In genomic region chr11:116376945-116377661, GRCm38 (mm10) we compare ENCODE assay signal across 12 mouse cellular contexts. TPM values are rescaled to one million over a fixed set of nuclear protein-coding genes. Genes with fewer than 3 reads are reported as not detected.
DNase-seq lines count a peak whose midpoint lies in the region; ATAC-seq lines count a peak whose summit lies in the region.
"Had no signal": no experiment of that assay in that cellular context is flagged by ENCODE, and none has a peak within 500 bp of the region (broad histone marks: within the 10 kb centered on the region; RNA-seq: fewer than 3 reads in every experiment).

No protein-coding gene starts in this region.

- H3K9ac ChIP-seq in intestine, embryonic 16.5 days (ENCODE audit: low read depth, low read length), result no peak overlapping the region
- H3K9ac ChIP-seq in heart, embryonic 12.5 days, result no peak overlapping the region
- H3K9ac ChIP-seq: hindbrain, embryonic 13.5 days; midbrain, embryonic 15.5 days had no signal

- WGBS in intestine, embryonic 16.5 days, result 59% methylated on average over 7 of the region's 7 CpGs
- WGBS in heart, embryonic 12.5 days, result 52% methylated on average over 7 of the region's 7 CpGs

- H3K27me3 ChIP-seq in intestine, embryonic 16.5 days (replicated peaks; ENCODE audit: control insufficient read depth, insufficient read depth, low read length), result no peaks in the 10 kb centered on the region
- no peaks in the 10 kb centered on the region for H3K27me3 ChIP-seq in heart, embryonic 12.5 days (replicated peaks)
- H3K27me3 ChIP-seq: hindbrain, embryonic 13.5 days; midbrain, embryonic 15.5 days had no signal

- peak; percentile 55 for ATAC-seq in megakaryocyte progenitor cell, adult 5-6 weeks (replicated peaks; ENCODE audit: poor library complexity)
- no peak for ATAC-seq in intestine, embryonic 16.5 days
- ATAC-seq in heart, embryonic 12.5 days (ENCODE audit: insufficient number of reproducible peaks, low FRiP score), result no peak
- ATAC-seq: midbrain, embryonic 15.5 days had no signal

- no peak overlapping the region for H3K4me3 ChIP-seq in intestine, embryonic 16.5 days (ENCODE audit: low read length)
- H3K4me3 ChIP-seq in heart, embryonic 12.5 days, result no peak overlapping the region
- H3K4me3 ChIP-seq: erythroblast, embryonic 14.5 days; hindbrain, embryonic 13.5 days; midbrain, embryonic 15.5 days had no signal

- H3K4me2 ChIP-seq in intestine, embryonic 16.5 days (ENCODE audit: low read depth, low read length), result no peak overlapping the region
- H3K4me2 ChIP-seq in heart, embryonic 12.5 days, result no peak overlapping the region
- H3K4me2 ChIP-seq: heart, embryonic 11.5 days; hindbrain, embryonic 13.5 days; midbrain, embryonic 15.5 days had no signal

- H3K4me1 ChIP-seq in intestine, embryonic 16.5 days (ENCODE audit: control insufficient read depth, insufficient read depth, low read length), result no peaks in the 10 kb centered on the region; the same call in 1 of the 2 replicates
- H3K4me1 ChIP-seq in heart, embryonic 12.5 days (replicated peaks), result peaks cover under 1% of the 10 kb centered on the region; the same call in 1 of the 2 replicates
- H3K4me1 ChIP-seq: hindbrain, embryonic 13.5 days; midbrain, embryonic 15.5 days had no signal

- H3K27ac ChIP-seq in intestine, embryonic 16.5 days (ENCODE audit: low read length), result no peak overlapping the region
- no peak overlapping the region for H3K27ac ChIP-seq in heart, embryonic 12.5 days (ENCODE audit: poor library complexity, severe bottlenecking)
- H3K27ac ChIP-seq: hindbrain, embryonic 13.5 days; midbrain, embryonic 15.5 days had no signal

- DNase-seq in embryo, embryonic 11 days, result peak; percentile 9
- DNase-seq in embryo, embryonic 10 days (ENCODE audit: low spot score), result no peak
- DNase-seq in spleen, postnatal 36 days (ENCODE audit: low spot score in 2 of 2), result peak; percentile 56 to 61
- no peak for DNase-seq in spleen, adult 18-20 months
- no peak for DNase-seq in neural tube, embryonic 10.5 days (ENCODE audit: extremely low spot score, low spot score)

- H3K9me3 ChIP-seq in intestine, embryonic 16.5 days (ENCODE audit: control insufficient read depth, low read length), result no peaks in the 10 kb centered on the region
- H3K9me3 ChIP-seq in heart, embryonic 12.5 days (replicated peaks), result no peaks in the 10 kb centered on the region
- H3K9me3 ChIP-seq: hindbrain, embryonic 13.5 days; midbrain, embryonic 15.5 days had no signal

- H3K36me3 ChIP-seq in intestine, embryonic 16.5 days (ENCODE audit: control insufficient read depth, insufficient read depth, low read length), result no peaks in the 10 kb centered on the region
- H3K36me3 ChIP-seq in heart, embryonic 12.5 days, result no peaks in the 10 kb centered on the region
- H3K36me3 ChIP-seq: midbrain, embryonic 15.5 days had no signal

RNA-seq across cellular contexts. Expression of gene Rnf157, which starts 35.7 kb away (rescaled TPM):
- 7.1 and 7.6 TPM in 2 replicates for total RNA-seq in megakaryocyte progenitor cell, adult 5-6 weeks (2015)
- total RNA-seq in megakaryocyte progenitor cell, adult 5-6 weeks (2017), result 5.5 and 7.6 TPM in 2 replicates
- polyA plus RNA-seq in intestine, embryonic 16.5 days (2015; fragmentation: Nextera tagmentation; extraction: Ambion mirVana), result 4.4 and 5.2 TPM in 2 replicates
- 11.0 and 12.3 TPM in 2 replicates for polyA plus RNA-seq in heart, embryonic 12.5 days (2016; fragmentation: Nextera tagmentation; extraction: Ambion mirVana)
- polyA plus RNA-seq: erythroblast, embryonic 14.5 days had no signal

RNA-seq across cellular contexts. Expression of gene Foxj1, which starts 41.9 kb away (rescaled TPM):
- total RNA-seq in megakaryocyte progenitor cell, adult 5-6 weeks (2015), result not detected in 2 replicates
- total RNA-seq in megakaryocyte progenitor cell, adult 5-6 weeks (2017), result not detected in 2 replicates
- 0.27 and 0.36 TPM in 2 replicates for polyA plus RNA-seq in intestine, embryonic 16.5 days (2015; fragmentation: Nextera tagmentation; extraction: Ambion mirVana)
- polyA plus RNA-seq in heart, embryonic 12.5 days (2016; fragmentation: Nextera tagmentation; extraction: Ambion mirVana), result 0.15 and 0.40 TPM in 2 replicates

RNA-seq across cellular contexts. Expression of gene Ubald2, which starts 56.8 kb away (rescaled TPM):
- total RNA-seq in megakaryocyte progenitor cell, adult 5-6 weeks (2015), result 74.1 and 75.9 TPM in 2 replicates
- total RNA-seq in megakaryocyte progenitor cell, adult 5-6 weeks (2017), result 71.7 and 76.0 TPM in 2 replicates
- polyA plus RNA-seq in intestine, embryonic 16.5 days (2015; fragmentation: Nextera tagmentation; extraction: Ambion mirVana), result 47.2 and 55.0 TPM in 2 replicates
- polyA plus RNA-seq in heart, embryonic 12.5 days (2016; fragmentation: Nextera tagmentation; extraction: Ambion mirVana), result 33.7 and 34.2 TPM in 2 replicates

Comparison
In these comparisons a context has a peak if more than half of its experiments do, and no peak if none do; other contexts are left out.
1. DNase-seq: peak in embryo, embryonic 11 days (single experiment) and spleen, postnatal 36 days (2 of 2); none in embryo, embryonic 10 days (single experiment), spleen, adult 18-20 months (0 of 2) and neural tube, embryonic 10.5 days (single experiment).